In genomic region chr2:77662171-77662570, GRCm38 (mm10) we compare ENCODE assay signal across 12 mouse cellular contexts.
DNase-seq lines count a peak whose midpoint lies in the region; ATAC-seq lines count a peak whose summit lies in the region.
"Had no signal": no experiment of that assay in that cellular context is flagged by ENCODE, and none has a peak within 500 bp of the region (broad histone marks: within the 10 kb centered on the region; RNA-seq: fewer than 3 reads in every experiment).

No protein-coding gene starts in this region.

- intact Hi-C loops in heart, postnatal 10 days (cut with DNase I): no loop called here
- intact Hi-C loops in heart, postnatal 36 days (cut with DNase I): no loop called here

- DNase-seq in frontal cortex, postnatal 14 days (ENCODE audit: low spot score in 2 of 2): no peak
- peak; percentile 32 to 42 for DNase-seq in heart, postnatal 10 days
- DNase-seq in heart, postnatal 36 days: no peak
- peak; percentile 14 for DNase-seq in urinary bladder, postnatal 14 days (ENCODE audit: low spot score)
- DNase-seq in urinary bladder, postnatal 10 days (ENCODE audit: low spot score): no peak
- no peak for DNase-seq in testis, postnatal 10 days (ENCODE audit: low spot score)
- no peak for DNase-seq in kidney, adult 18-20 months
- DNase-seq: cerebellum, adult 9-11 months had no signal

- ATAC-seq in frontal cortex, adult (ENCODE audit: low TSS enrichment): peak; percentile 98
- ATAC-seq: activated CD4-positive, CD25-positive, alpha-beta regulatory T cell, adult 4 months; forebrain, embryonic 14.5 days; intestine, embryonic 16.5 days had no signal

Comparison
In these comparisons a context has a peak if more than half of its experiments do, and no peak if none do; other contexts are left out.
1. DNase-seq: peak in heart, postnatal 10 days (2 of 2) and urinary bladder, postnatal 14 days (single experiment); none in frontal cortex, postnatal 14 days (0 of 2), heart, postnatal 36 days (0 of 2), urinary bladder, postnatal 10 days (single experiment), testis, postnatal 10 days (single experiment) and kidney, adult 18-20 months (single experiment).